29 mouse cellular contexts compared by ENCODE assay signal in the genomic region with DNA sequence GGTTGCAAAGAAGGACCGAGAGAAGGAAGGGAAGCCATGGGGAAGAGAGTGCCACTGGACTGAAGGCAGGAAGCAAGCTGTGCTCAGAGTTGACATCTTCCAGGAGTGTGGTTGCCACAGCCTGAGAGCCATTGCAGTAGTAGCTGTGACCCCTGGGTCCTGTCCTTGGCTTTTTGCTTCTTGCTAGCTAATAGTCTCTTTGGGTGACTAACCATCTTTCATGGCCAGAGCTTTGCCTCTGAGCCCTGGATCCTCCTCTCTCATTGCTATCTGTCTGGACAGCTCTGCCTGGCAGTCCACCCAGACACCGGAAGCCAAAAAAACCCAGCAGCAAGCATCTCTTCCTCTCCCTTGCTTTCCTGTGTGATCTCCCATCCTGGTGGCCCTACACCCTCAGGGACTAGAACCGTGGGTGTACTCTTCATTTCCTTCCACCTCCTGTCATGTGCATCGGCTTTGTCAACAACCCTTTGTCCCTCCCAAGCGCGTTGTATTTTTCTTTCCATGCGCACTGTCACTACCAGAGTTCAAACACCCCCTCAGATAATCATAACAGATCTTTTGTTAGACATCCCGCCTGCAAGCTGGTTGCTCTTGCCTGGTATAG.
DNase-seq lines count a peak whose midpoint lies in the region; TF ChIP-seq lines count a peak whose summit lies in the region.
"Had no signal": no experiment of that assay in that cellular context is flagged by ENCODE, and none has a peak within 500 bp of the region (broad histone marks: within the 10 kb centered on the region; RNA-seq: fewer than 3 reads in every experiment).

No protein-coding gene starts in this region.

- peak overlapping the region; percentile 25; the same call in 1 of the 2 replicates for H3K27ac ChIP-seq in spleen, adult 2 months (ENCODE audit: insufficient read depth, low read length)
- H3K27ac ChIP-seq: embryonic facial prominence, embryonic 12.5 days; forebrain, embryonic 12.5 days; heart, adult 2 months; hindbrain, embryonic 15.5 days; intestine, embryonic 15.5 days; left cerebral cortex, adult 2 months; limb, embryonic 13.5 days; lung, embryonic 15.5 days; midbrain, embryonic 13.5 days had no signal

- no peaks in the 10 kb centered on the region; the same call in 1 of the 2 replicates for H3K27me3 ChIP-seq in spleen, adult 2 months (ENCODE audit: control insufficient read depth, insufficient read depth, low read length)
- H3K27me3 ChIP-seq: embryonic facial prominence, embryonic 12.5 days; forebrain, embryonic 12.5 days; heart, embryonic 12.5 days; hindbrain, embryonic 15.5 days; intestine, embryonic 15.5 days; limb, embryonic 13.5 days; lung, embryonic 15.5 days; midbrain, embryonic 13.5 days; Patski had no signal

- DNase-seq in spleen, adult 2 months (ENCODE audit: low read depth in 1 of 2, low spot score in 2 of 2), result no peak
- no peak for DNase-seq in spleen, postnatal 10 days (ENCODE audit: low spot score in 2 of 2)
- peak; percentile 63 to 87 for DNase-seq in adrenal gland, adult (ENCODE audit: inconsistent age in 2 of 2, low spot score in 1 of 2)
- DNase-seq in adrenal gland, postnatal 25 days, result peak; percentile 27
- peak; percentile 9 for DNase-seq in naive thymus-derived CD4-positive, alpha-beta T cell, adult 2 months (ENCODE audit: low read depth)
- no peak for DNase-seq in layer of hippocampus, postnatal 10 days (ENCODE audit: low spot score in 2 of 2)
- no peak for DNase-seq in B cell, adult 2 months
- DNase-seq in left cerebral cortex, postnatal 36 days (ENCODE audit: low spot score in 2 of 2), result no peak
- DNase-seq: cerebellum, adult 8-10 months; cerebellum, postnatal 36 days; embryo, embryonic 11 days; forebrain, postnatal 0 days; heart, adult 2 months; kidney, postnatal 25 days; lung, postnatal 36 days; right cerebral cortex, adult 18-20 months; spleen, adult 18-20 months; thymus, adult 2 months; thymus, postnatal 36 days had no signal

- no peak for TF ChIP-seq CTCF in spleen, adult 2 months (IDR thresholded peaks at IDR 0.05; ENCODE audit: extremely low read depth, insufficient read depth, insufficient read length, insufficient replicate concordance)

- TF ChIP-seq POLR2A in spleen, adult 2 months (IDR thresholded peaks at IDR 0.05; ENCODE audit: low read depth, low read length), result no peak

- no peaks in the 10 kb centered on the region for H3K36me3 ChIP-seq in spleen, adult 2 months (ENCODE audit: control insufficient read depth, insufficient read depth, low read length)
- H3K36me3 ChIP-seq: embryonic facial prominence, embryonic 12.5 days; forebrain, embryonic 12.5 days; heart, embryonic 12.5 days; hindbrain, embryonic 15.5 days; intestine, embryonic 15.5 days; limb, embryonic 13.5 days; lung, embryonic 15.5 days; midbrain, embryonic 13.5 days had no signal

- H3K4me1 ChIP-seq in spleen, adult 2 months (ENCODE audit: control insufficient read depth, insufficient read depth, insufficient read length), result no peaks in the 10 kb centered on the region
- H3K4me1 ChIP-seq: embryonic facial prominence, embryonic 12.5 days; forebrain, embryonic 12.5 days; hindbrain, embryonic 15.5 days; intestine, embryonic 15.5 days; limb, embryonic 13.5 days; lung, embryonic 15.5 days had no signal

- H3K4me3 ChIP-seq in spleen, adult 2 months (ENCODE audit: extremely low read depth, insufficient read depth, insufficient read length), result no peak overlapping the region
- H3K4me3 ChIP-seq: embryonic facial prominence, embryonic 12.5 days; forebrain, embryonic 12.5 days; heart, adult 2 months; heart, embryonic 12.5 days; hindbrain, embryonic 15.5 days; intestine, embryonic 15.5 days; left cerebral cortex, adult 2 months; limb, embryonic 13.5 days; lung, embryonic 15.5 days; midbrain, embryonic 13.5 days had no signal

- 61% methylated on average over 8 of the region's 8 CpGs for WGBS in spleen, adult 2 months

- intact Hi-C loops in left cerebral cortex, postnatal 36 days (cut with DNase I), result no loop called here

Comparison
In these comparisons a context has a peak if more than half of its experiments do, and no peak if none do; other contexts are left out.
1. DNase-seq: peak in adrenal gland, adult (2 of 2), adrenal gland, postnatal 25 days (single experiment) and naive thymus-derived CD4-positive, alpha-beta T cell, adult 2 months (single experiment); none in spleen, adult 2 months (0 of 2), spleen, postnatal 10 days (0 of 2), layer of hippocampus, postnatal 10 days (0 of 2), B cell, adult 2 months (0 of 2) and left cerebral cortex, postnatal 36 days (0 of 2).